Mouse (Mus musculus): ENCODE measurements at regions not wholly inside any gene's neighbourhood (a gene's known extent, or its start where the extent isn't known, plus 50 kb on each side); places are given as distances from the start of the nearest gene placed in this dataset.
A peak's percentile ranks its signal among the peaks of the same experiment; 100 is the strongest.

GRCm38 (mm10) chr11:112839721-112840494 is 57.9 kb downstream of the Sox9 start:
- intact Hi-C loops (cut with DNase I) = no loop called here
- no peak for DNase-seq (ENCODE audit: low spot score in 2 of 2)

DNA sequence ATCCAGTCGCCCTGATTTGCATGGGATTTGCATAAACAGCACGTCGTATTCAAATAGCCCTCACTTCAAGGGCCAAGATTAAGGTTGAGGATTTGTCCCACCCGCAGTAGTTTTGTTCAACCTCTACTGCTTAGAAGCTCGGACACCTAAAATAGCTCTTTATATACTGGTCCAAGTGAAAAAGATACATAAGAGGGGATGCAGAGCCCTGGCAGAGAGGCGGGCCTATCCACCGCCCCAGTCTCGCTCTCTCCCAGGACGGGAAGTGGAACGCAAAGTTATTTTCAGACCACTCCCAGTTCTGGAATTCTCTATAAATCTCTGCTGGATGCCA is 58.4 kb downstream of the Sox9 start:
- intact Hi-C loops (cut with DNase I) = no loop called here

DNA sequence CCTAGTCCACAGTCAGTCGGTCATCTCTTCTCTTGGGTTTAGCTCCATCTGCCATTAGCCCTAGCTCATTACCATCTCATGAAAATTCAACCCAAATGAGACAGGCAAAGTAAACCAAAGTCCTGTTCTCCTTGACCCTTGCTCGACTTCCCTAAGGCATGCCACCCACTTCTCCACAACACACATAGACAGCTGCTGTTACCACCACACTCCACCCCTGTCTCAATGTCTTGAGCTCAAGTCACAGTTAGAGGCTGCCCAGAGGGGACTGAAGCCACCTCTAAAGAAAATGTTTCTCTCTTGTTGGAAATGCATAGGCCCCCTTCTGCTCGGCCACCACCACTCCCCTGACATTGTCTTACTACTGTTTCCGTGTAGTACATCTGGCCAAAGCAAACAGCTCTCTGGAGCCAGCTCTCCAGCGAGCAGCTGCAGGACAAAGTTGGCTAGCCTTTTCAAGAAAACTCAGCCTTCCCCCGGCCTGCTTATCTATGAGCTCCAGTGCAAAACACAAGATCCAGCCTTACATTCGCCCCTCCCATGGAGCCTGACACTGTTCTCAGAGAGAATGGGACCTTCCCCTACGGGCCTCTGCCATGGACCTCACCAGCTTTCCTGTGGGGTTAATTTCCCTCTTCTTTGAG is 62.4 kb downstream of the Sox9 start:
- intact Hi-C loops (cut with DNase I) = no loop called here
- no peak for DNase-seq (ENCODE audit: low spot score in 2 of 2)

More for the DNA sequence above, 58.4 kb downstream of the Sox9 start:
- no peak for DNase-seq (ENCODE audit: low spot score in 2 of 2)

- intact Hi-C loops (cut with DNase I) = no loop called here
Observed at GRCm38 (mm10) chr11:112847146-112847545, 65.1 kb downstream of the Sox9 start.

GRCm38 (mm10) chr11:112847851-112848250 is 65.8 kb downstream of the Sox9 start:
- intact Hi-C loops (cut with DNase I) = no loop called here
- DNase-seq (ENCODE audit: low spot score in 2 of 2) = no peak

More at GRCm38 (mm10) chr11:112847146-112847545, 65.1 kb downstream of the Sox9 start:
- no peak for DNase-seq (ENCODE audit: low spot score in 2 of 2)

GRCm38 (mm10) chr11:112849974-112850373 is 68.0 kb downstream of the Sox9 start:
- intact Hi-C loops (cut with DNase I) = no loop called here

DNA sequence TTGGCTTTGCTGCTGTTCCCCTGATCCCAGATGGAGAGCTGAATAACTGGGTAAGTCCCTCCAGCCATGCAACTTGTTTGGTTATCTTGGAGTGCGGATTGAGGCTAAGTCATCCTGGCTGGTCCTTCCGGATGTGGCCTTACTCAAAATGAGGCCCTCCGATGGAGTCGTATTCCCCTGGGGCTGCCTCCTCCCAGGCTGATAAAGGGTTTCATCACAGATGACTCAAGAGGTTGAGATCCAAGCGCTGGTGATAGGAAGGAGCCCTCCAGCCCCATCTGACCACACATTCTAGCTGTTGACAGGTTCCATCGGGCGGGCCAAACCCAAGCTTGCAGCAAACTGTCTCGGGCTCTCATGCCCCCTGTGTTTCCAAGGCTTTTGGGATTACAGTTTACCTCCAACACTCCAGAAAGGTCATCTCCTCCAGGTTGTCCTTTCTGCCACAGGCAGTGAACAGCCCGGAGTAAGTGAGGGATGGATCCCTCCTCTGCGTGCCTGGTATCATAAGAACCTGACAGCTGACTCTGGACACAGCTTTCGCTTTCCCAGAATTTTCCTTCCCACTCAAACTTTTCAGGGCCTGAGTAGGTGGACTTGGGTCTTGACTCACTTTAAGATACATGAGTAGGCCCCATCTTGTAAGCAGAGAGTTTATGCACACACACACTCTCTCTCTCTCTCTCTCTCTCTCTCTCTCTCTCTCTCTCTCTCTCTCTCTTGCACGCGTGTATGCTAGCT is 68.7 kb downstream of the Sox9 start:
- peak in 1 of 2 experiments; percentile 5 for DNase-seq (ENCODE audit: low spot score in 2 of 2)
- intact Hi-C loops (cut with DNase I) = no loop called here

More at GRCm38 (mm10) chr11:112849974-112850373, 68.0 kb downstream of the Sox9 start:
- no peak for DNase-seq (ENCODE audit: low spot score in 2 of 2)

DNA sequence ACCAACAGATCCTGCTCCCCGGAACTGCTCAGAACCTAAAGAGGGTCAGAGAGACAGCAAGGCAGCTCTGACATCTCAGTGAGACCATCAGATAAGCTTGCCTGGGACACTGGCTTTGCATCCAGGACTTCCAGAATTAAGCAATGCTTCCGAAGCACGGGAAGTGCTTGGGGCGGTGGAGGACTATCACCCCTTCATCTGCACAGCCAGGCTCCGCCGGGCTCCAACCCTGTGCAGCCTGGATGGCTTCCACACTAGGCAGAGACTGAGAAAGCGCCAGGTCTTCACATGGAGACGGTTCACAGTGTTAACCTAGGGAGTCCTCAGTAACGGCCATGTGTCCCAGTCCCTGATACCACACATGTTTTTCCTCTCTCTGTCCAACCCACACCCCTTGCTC is 69.3 kb downstream of the Sox9 start:
- no peak for DNase-seq (ENCODE audit: low spot score in 2 of 2)
- intact Hi-C loops (cut with DNase I) = no loop called here

DNA sequence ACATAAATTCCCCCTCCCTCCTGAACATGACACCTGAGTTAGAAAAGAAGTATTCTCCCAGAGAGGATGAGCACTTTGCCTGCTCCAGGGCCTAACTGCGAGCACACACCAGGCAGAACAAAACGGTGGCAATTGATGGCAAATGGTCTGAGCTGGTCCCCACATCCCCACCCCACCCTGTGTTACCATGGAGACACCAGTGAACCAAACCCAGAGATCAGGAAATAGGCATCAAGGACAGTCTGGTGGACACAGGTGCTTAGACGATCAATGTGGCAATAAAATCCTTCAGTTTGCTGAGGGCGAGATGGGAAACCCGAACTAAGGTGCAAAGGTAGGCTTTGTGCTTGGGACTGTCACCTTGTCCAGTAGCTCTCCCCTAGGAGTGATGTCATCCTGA is 74.0 kb downstream of the Sox9 start:
- no peak for DNase-seq (ENCODE audit: low spot score in 2 of 2)
- intact Hi-C loops (cut with DNase I) = no loop called here

- DNase-seq (ENCODE audit: low spot score in 2 of 2) = no peak
- intact Hi-C loops (cut with DNase I) = no loop called here
Observed at GRCm38 (mm10) chr11:112859309-112859708, 77.3 kb downstream of the Sox9 start.

GRCm38 (mm10) chr11:112860797-112861196 is 78.8 kb downstream of the Sox9 start:
- intact Hi-C loops (cut with DNase I) = no loop called here
- DNase-seq (ENCODE audit: low spot score in 2 of 2) = no peak

GRCm38 (mm10) chr11:112861233-112861632 is 79.2 kb downstream of the Sox9 start:
- intact Hi-C loops (cut with DNase I) = no loop called here
- DNase-seq (ENCODE audit: low spot score in 2 of 2) = no peak

GRCm38 (mm10) chr11:112865836-112866235 is 83.8 kb downstream of the Sox9 start:
- no peak for DNase-seq (ENCODE audit: low spot score in 2 of 2)
- intact Hi-C loops (cut with DNase I) = no loop called here

DNA sequence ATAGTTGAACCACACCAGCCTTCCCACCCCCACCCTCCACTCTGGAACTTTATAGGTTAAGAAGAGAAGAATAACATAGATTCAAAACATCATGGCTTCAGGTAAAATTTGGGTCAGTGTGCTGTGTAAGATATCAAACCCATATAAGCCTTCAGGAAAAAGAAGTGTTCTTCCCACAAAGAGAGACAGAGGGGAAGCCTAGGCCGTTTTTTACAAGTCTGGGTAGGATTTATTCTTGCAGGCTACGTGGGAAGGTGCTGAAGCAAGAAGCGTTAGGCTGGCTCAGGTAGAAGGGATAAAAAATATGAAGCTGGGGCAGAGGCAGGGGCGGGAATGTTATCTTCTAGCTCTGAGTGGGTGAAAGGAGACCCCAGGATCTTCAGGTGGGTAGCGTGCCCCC is 87.5 kb downstream of the Sox9 start:
- DNase-seq (ENCODE audit: low spot score in 2 of 2) = peak in 1 of 2 experiments; percentile 21
- intact Hi-C loops (cut with DNase I) = no loop called here

- DNase-seq (ENCODE audit: low spot score in 2 of 2) = no peak
- intact Hi-C loops (cut with DNase I) = no loop called here
Observed at GRCm38 (mm10) chr11:112870201-112871035, 88.4 kb downstream of the Sox9 start.

- intact Hi-C loops (cut with DNase I) = no loop called here
Observed at GRCm38 (mm10) chr11:112872677-112873367, 90.8 kb downstream of the Sox9 start.

GRCm38 (mm10) chr11:112874239-112874638 is 92.2 kb downstream of the Sox9 start:
- intact Hi-C loops (cut with DNase I) = no loop called here
- no peak for DNase-seq (ENCODE audit: low spot score in 2 of 2)

More at GRCm38 (mm10) chr11:112872677-112873367, 90.8 kb downstream of the Sox9 start:
- no peak for DNase-seq (ENCODE audit: low spot score in 2 of 2)

GRCm38 (mm10) chr11:112876226-112876625 is 94.2 kb downstream of the Sox9 start:
- DNase-seq (ENCODE audit: low spot score in 2 of 2) = no peak
- intact Hi-C loops (cut with DNase I) = no loop called here

DNA sequence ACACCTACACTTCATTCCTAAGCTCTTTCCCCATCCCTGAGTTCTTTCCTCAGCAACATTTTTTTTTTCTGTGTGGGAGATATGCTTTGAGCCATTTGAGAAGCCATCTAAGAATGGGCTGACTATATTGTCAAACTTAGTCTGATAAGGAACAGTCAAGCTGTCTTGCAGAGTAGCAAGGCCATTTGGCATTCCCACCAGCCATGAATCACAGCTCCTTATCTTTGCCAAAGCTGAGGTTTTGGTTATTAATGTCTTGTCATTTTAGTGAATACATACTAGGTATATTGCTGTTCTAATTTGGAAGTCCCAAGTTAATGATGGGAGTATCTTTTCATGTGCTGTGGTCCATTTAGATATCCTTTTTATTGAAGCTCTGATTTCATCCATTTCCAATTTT is 96.4 kb downstream of the Sox9 start:
- intact Hi-C loops (cut with DNase I) = no loop called here
- no peak for DNase-seq (ENCODE audit: low spot score in 2 of 2)

All from left cerebral cortex, postnatal 36 days (tissue).